In the genomic region with DNA sequence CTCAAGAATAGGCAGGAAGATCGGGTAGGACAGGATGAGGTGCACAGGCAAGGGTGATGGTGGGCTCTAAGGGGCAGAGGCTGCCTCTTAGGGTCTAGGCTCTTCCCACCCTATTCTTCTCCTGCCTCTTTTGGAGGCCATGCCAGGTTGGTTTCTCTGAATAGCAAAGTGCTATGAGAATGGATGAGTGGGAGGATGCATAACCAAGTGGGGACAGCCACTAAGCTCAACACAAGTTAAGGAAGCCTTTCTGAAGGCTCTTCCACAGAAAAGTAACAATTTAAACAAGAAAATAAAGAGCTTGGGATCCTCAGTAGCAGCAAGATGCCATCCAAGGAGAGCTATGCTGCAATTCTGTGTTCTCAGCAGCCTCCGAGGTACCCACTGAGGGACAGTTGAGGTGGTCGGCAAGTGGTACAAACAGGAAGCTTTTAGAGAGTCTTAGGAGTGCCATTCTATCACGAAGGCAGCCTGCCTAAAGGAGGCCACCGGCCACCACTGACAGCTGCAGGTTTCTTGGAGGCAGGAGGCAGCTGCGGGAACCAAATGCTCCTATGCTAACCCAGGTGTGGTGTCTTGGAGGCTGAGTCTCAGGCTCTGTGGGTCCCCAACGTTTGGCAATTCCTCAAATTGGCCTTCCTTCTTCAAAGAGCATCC, we compare ENCODE assay signal across 9 mouse cellular contexts. TPM values are rescaled to one million over a fixed set of nuclear protein-coding genes. Genes with fewer than 3 reads are reported as not detected.
DNase-seq lines count a peak whose midpoint lies in the region; ATAC-seq and TF ChIP-seq lines count a peak whose summit lies in the region.
"Had no signal": no experiment of that assay in that cellular context is flagged by ENCODE, and none has a peak within 500 bp of the region (broad histone marks: within the 10 kb centered on the region; RNA-seq: fewer than 3 reads in every experiment).

No protein-coding gene starts in this region.

- H3K27me3 ChIP-seq in lung, embryonic 14.5 days (ENCODE audit: insufficient read depth, low read length) = no peaks in the 10 kb centered on the region
- H3K27me3 ChIP-seq in forebrain, embryonic 14.5 days (replicated peaks; ENCODE audit: control insufficient read depth, insufficient read depth, low read length) = no peaks in the 10 kb centered on the region
- H3K27me3 ChIP-seq in liver, embryonic 13.5 days = peaks cover 17% of the 10 kb centered on the region; the same call in 1 of the 2 replicates
- no peaks in the 10 kb centered on the region for H3K27me3 ChIP-seq in thymus, adult 2 months (ENCODE audit: control insufficient read depth, insufficient read depth, low read length)

- no peaks in the 10 kb centered on the region for H3K9me3 ChIP-seq in lung, embryonic 14.5 days (ENCODE audit: low read depth, low read length)
- no peaks in the 10 kb centered on the region for H3K9me3 ChIP-seq in forebrain, embryonic 14.5 days (replicated peaks; ENCODE audit: control insufficient read depth, low read length)
- no peaks in the 10 kb centered on the region for H3K9me3 ChIP-seq in liver, embryonic 13.5 days (replicated peaks)
- H3K9me3 ChIP-seq: heart, embryonic 13.5 days had no signal

- H3K4me2 ChIP-seq in lung, embryonic 14.5 days = peak overlapping the region; percentile 42
- peak overlapping the region; percentile 49 for H3K4me2 ChIP-seq in forebrain, embryonic 14.5 days (ENCODE audit: low read length)
- peak overlapping the region; percentile 44 for H3K4me2 ChIP-seq in liver, embryonic 13.5 days

- no peak for TF ChIP-seq CTCF in lung, embryonic 14.5 days (IDR thresholded peaks at IDR 0.05; ENCODE audit: low read depth)
- no peak for TF ChIP-seq CTCF in thymus, adult 2 months (IDR thresholded peaks at IDR 0.05; ENCODE audit: borderline replicate concordance, control insufficient read depth, extremely low read depth, insufficient read depth, low read length, poor library complexity)

- DNase-seq in lung, embryonic 14.5 days = no peak
- DNase-seq in lung, postnatal 36 days = no peak
- DNase-seq in forebrain, embryonic 14.5 days (ENCODE audit: low spot score) = no peak
- DNase-seq in liver, embryonic 13.5 days = no peak
- peak; percentile 25 for DNase-seq in thymus, adult 2 months
- no peak for DNase-seq in ovary, postnatal 10 days (ENCODE audit: low spot score)
- no peak for DNase-seq in right cerebral cortex, postnatal 4 days

- no peaks in the 10 kb centered on the region for H3K36me3 ChIP-seq in lung, embryonic 14.5 days (ENCODE audit: insufficient read depth)
- H3K36me3 ChIP-seq in forebrain, embryonic 14.5 days (ENCODE audit: control insufficient read depth, insufficient read depth, low read length) = no peaks in the 10 kb centered on the region
- no peaks in the 10 kb centered on the region for H3K36me3 ChIP-seq in liver, embryonic 13.5 days
- no peaks in the 10 kb centered on the region for H3K36me3 ChIP-seq in thymus, adult 2 months (ENCODE audit: control insufficient read depth, insufficient read depth, low read length)
- H3K36me3 ChIP-seq: heart, embryonic 13.5 days had no signal

- H3K4me3 ChIP-seq in lung, embryonic 14.5 days (ENCODE audit: low read depth, low read length) = no peak overlapping the region
- 0 out of 2 replicates have a peak overlapping the region, but pooled peaks have one; percentile 13 for H3K4me3 ChIP-seq in forebrain, embryonic 14.5 days (ENCODE audit: low read depth, low read length)
- H3K4me3 ChIP-seq in liver, embryonic 13.5 days (replicated peaks) = no peak overlapping the region
- H3K4me3 ChIP-seq in thymus, adult 2 months (ENCODE audit: control insufficient read depth, insufficient read depth, low read length) = no peak overlapping the region

- no peak for ATAC-seq in lung, embryonic 14.5 days (ENCODE audit: insufficient read depth)
- no peak; the same call in 1 of the 2 replicates for ATAC-seq in forebrain, embryonic 14.5 days
- ATAC-seq in liver, embryonic 13.5 days (ENCODE audit: low read depth) = no peak
- ATAC-seq in cerebellum, adult (ENCODE audit: insufficient number of reproducible peaks, low FRiP score, low TSS enrichment) = no peak

- peak overlapping the region; percentile 55 for H3K27ac ChIP-seq in lung, embryonic 14.5 days (ENCODE audit: low read depth)
- peak overlapping the region; percentile 84 for H3K27ac ChIP-seq in forebrain, embryonic 14.5 days (ENCODE audit: low read depth, low read length)
- 0 out of 2 replicates have a peak overlapping the region, but pooled peaks have one; percentile 18 for H3K27ac ChIP-seq in liver, embryonic 13.5 days
- peak overlapping the region; percentile 66 for H3K27ac ChIP-seq in thymus, adult 2 months (ENCODE audit: control insufficient read depth, insufficient read depth, low read length)
- H3K27ac ChIP-seq: heart, embryonic 13.5 days had no signal

- H3K4me1 ChIP-seq in lung, embryonic 14.5 days (ENCODE audit: insufficient read depth) = 0 out of 2 replicates have a peak, but pooled peaks cover 8% of the 10 kb centered on the region
- peaks cover 42% of the 10 kb centered on the region for H3K4me1 ChIP-seq in forebrain, embryonic 14.5 days (ENCODE audit: control insufficient read depth, insufficient read depth, low read length)
- H3K4me1 ChIP-seq in liver, embryonic 13.5 days (replicated peaks) = peaks cover 67% of the 10 kb centered on the region
- H3K4me1 ChIP-seq in thymus, adult 2 months (replicated peaks; ENCODE audit: control insufficient read depth, insufficient read depth, low read length) = peaks cover 39% of the 10 kb centered on the region

- WGBS in lung, embryonic 14.5 days = 27% methylated on average over 7 of the region's 7 CpGs
- WGBS in forebrain, embryonic 14.5 days = 33% methylated on average over 7 of the region's 7 CpGs
- 32% methylated on average over 7 of the region's 7 CpGs for WGBS in liver, embryonic 13.5 days (ENCODE audit: insufficient replicate concordance)
- 19% methylated on average over 7 of the region's 7 CpGs for WGBS in thymus, adult 2 months

- H3K9ac ChIP-seq in lung, embryonic 14.5 days = no peak overlapping the region
- H3K9ac ChIP-seq in forebrain, embryonic 14.5 days (ENCODE audit: low read length) = no peak overlapping the region
- peak overlapping the region; percentile 28; the same call in 1 of the 2 replicates for H3K9ac ChIP-seq in liver, embryonic 13.5 days
- H3K9ac ChIP-seq: heart, embryonic 13.5 days had no signal

- 0 out of 2 replicates have a peak, but pooled peaks have one; percentile 14 for TF ChIP-seq POLR2A in thymus, adult 2 months (IDR thresholded peaks at IDR 0.05; ENCODE audit: control insufficient read depth, extremely low read depth, insufficient read depth, low read length, poor library complexity)

RNA-seq across cellular contexts. Expression of gene Hdac11, which starts 3.4 kb away (rescaled TPM):
- 8.1 and 8.8 TPM in 2 replicates for polyA plus RNA-seq in lung, embryonic 14.5 days (2014; fragmentation: Nextera tagmentation; extraction: Ambion mirVana)
- polyA plus RNA-seq in forebrain, embryonic 14.5 days (2014; fragmentation: Nextera tagmentation; extraction: Ambion mirVana) = 24.5 and 26.1 TPM in 2 replicates
- polyA plus RNA-seq in liver, embryonic 13.5 days (2015; fragmentation: Nextera tagmentation; extraction: Ambion mirVana) = 5.6 and 6.0 TPM in 2 replicates
- polyA plus RNA-seq in thymus, adult 2 months (2012; rRNA removed) = 10.8 and 16.6 TPM in 2 replicates

RNA-seq across cellular contexts. Expression of gene Nup210, which starts 36.4 kb away (rescaled TPM):
- polyA plus RNA-seq in lung, embryonic 14.5 days (2014; fragmentation: Nextera tagmentation; extraction: Ambion mirVana) = 30.8 and 35.3 TPM in 2 replicates
- 13.9 and 15.6 TPM in 2 replicates for polyA plus RNA-seq in forebrain, embryonic 14.5 days (2014; fragmentation: Nextera tagmentation; extraction: Ambion mirVana)
- 28.5 and 34.3 TPM in 2 replicates for polyA plus RNA-seq in liver, embryonic 13.5 days (2015; fragmentation: Nextera tagmentation; extraction: Ambion mirVana)
- 219 and 378 TPM in 2 replicates for polyA plus RNA-seq in thymus, adult 2 months (2012; rRNA removed)

RNA-seq across cellular contexts. Expression of gene Fbln2, which starts 59.2 kb away (rescaled TPM):
- 22.9 and 32.3 TPM in 2 replicates for polyA plus RNA-seq in lung, embryonic 14.5 days (2014; fragmentation: Nextera tagmentation; extraction: Ambion mirVana)
- 7.3 and 12.8 TPM in 2 replicates for polyA plus RNA-seq in forebrain, embryonic 14.5 days (2014; fragmentation: Nextera tagmentation; extraction: Ambion mirVana)
- polyA plus RNA-seq in liver, embryonic 13.5 days (2015; fragmentation: Nextera tagmentation; extraction: Ambion mirVana) = 8.7 and 8.8 TPM in 2 replicates
- 70.4 and 71.8 TPM in 2 replicates for polyA plus RNA-seq in thymus, adult 2 months (2012; rRNA removed)

Comparison
In these comparisons a context has a peak if more than half of its experiments do, and no peak if none do; other contexts are left out.
1. H3K27ac ChIP-seq: peak in every context shown above with its lines; median percentile 84 in forebrain, embryonic 14.5 days; 66 in thymus, adult 2 months; 55 in lung, embryonic 14.5 days; 18 in liver, embryonic 13.5 days.